Mouse (Mus musculus): ENCODE data around the gene Wars. TPM values are rescaled to one million over a fixed set of nuclear protein-coding genes. Genes with fewer than 3 reads are reported as not detected.
"Not testable (repeated sequence)": the region's sequence is repeated elsewhere in the genome, so short reads cannot be mapped to it uniquely, and the experiment has no call there.

The Wars gene
- polyA plus RNA-seq, 1 experiment from 2014 or later = 113 TPM

DNA sequence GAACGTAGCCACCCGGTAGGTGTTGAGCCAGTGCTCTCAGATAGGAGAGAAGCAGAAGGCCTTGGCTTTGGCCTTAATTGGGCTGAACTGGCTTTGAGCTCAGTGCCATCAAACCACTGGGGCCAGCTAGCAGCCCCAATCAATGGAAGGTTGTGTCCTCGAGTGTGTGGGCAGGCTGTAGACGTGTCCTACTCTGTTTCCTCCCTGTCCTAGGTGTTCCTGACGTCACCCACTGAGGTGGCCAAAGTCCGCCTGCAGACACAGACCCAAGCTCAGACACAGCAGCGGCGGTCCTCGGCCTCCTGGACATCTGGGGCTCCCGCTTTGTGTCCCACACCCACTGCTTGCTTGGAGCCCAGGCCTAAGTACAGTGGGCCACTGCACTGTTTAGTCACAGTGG lies 38.9 kb downstream of the Wars start:
- no peak for ATAC-seq
- no peaks in the 10 kb centered on the region for H3K36me3 ChIP-seq (ENCODE audit: control insufficient read depth, insufficient read depth)
- no peak overlapping the region for H3K9ac ChIP-seq (replicated peaks; ENCODE audit: low read depth, low read length)
- no peaks in the 10 kb centered on the region for H3K4me1 ChIP-seq (replicated peaks; ENCODE audit: control insufficient read depth, insufficient read depth, low read length)
- no peaks in the 10 kb centered on the region for H3K9me3 ChIP-seq (ENCODE audit: control insufficient read depth, low read length)
- H3K4me2 ChIP-seq (ENCODE audit: low read length) = no peak overlapping the region
- H3K4me3 ChIP-seq (replicated peaks; ENCODE audit: low read length) = no peak overlapping the region
- no peaks in the 10 kb centered on the region for H3K27me3 ChIP-seq (replicated peaks; ENCODE audit: control insufficient read depth, insufficient read depth, low read length)
- WGBS = 88% methylated on average over 10 of the region's 10 CpGs
- H3K27ac ChIP-seq (ENCODE audit: low read length) = no peak overlapping the region

DNA sequence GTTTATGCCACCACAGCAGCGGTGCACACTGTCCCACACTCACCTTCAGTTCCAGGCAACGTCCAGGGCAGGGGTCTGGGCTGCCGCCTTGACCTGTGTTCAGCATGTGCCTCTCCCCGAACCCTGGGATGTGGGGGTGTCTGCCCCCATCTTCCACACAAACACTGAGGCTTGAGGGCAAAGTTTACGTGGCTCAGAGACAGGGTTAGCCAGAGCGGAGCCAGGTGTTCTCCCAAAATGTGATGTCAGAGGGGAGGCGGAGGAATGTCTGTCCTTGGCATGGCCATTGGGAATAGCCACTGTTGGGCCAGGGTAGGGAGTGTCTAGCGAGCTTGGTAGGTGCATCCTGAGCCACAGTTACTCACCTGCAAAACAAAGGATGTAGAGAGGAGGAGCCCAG lies 41.2 kb downstream of the Wars start:
- Histone ChIP-seq H3K36me3 (ENCODE audit: control insufficient read depth, insufficient read depth) (no peaks in the 10 kb centered on the region), H3K9ac (replicated peaks; ENCODE audit: low read depth, low read length) (no peak overlapping the region), H3K27ac (ENCODE audit: low read length) (no peak overlapping the region), H3K27me3 (replicated peaks; ENCODE audit: control insufficient read depth, insufficient read depth, low read length) (no peaks in the 10 kb centered on the region), H3K4me1 (replicated peaks; ENCODE audit: control insufficient read depth, insufficient read depth, low read length) (no peaks in the 10 kb centered on the region), H3K9me3 (ENCODE audit: control insufficient read depth, low read length) (no peaks in the 10 kb centered on the region), H3K4me3 (replicated peaks; ENCODE audit: low read length) (no peak overlapping the region), H3K4me2 (ENCODE audit: low read length) (no peak overlapping the region)
- WGBS = 89% methylated on average over 8 of the region's 8 CpGs
- ATAC-seq = no peak

DNA sequence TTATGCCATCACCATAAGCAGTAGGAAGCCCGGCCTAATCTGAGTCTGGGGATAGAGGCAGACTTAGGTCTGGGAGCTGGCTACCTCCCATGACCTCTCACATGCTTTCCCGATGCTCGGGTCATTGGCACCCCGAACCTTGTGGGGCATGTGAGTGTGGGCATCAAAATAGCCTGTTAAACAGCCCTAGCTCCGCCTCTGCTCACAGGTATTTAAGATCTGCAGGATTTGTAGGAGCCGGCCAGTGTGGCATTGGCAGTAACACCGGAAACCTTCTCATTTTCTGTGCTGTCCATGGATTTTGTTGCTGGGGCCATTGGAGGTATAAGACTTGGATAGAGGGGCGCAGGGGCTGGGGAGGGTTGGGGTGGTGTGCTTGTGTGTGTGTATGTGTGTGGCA lies 43.1 kb downstream of the Wars start:
- no peaks in the 10 kb centered on the region for H3K9me3 ChIP-seq (ENCODE audit: control insufficient read depth, low read length)
- H3K9ac ChIP-seq (replicated peaks; ENCODE audit: low read depth, low read length) = no peak overlapping the region
- H3K27me3 ChIP-seq (replicated peaks; ENCODE audit: control insufficient read depth, insufficient read depth, low read length) = no peaks in the 10 kb centered on the region
- H3K4me1 ChIP-seq (replicated peaks; ENCODE audit: control insufficient read depth, insufficient read depth, low read length) = no peaks in the 10 kb centered on the region
- H3K36me3 ChIP-seq (ENCODE audit: control insufficient read depth, insufficient read depth) = no peaks in the 10 kb centered on the region
- WGBS = 91% methylated on average over 8 of the region's 8 CpGs
- no peak for ATAC-seq
- no peak overlapping the region for H3K4me3 ChIP-seq (replicated peaks; ENCODE audit: low read length)
- no peak overlapping the region for H3K27ac ChIP-seq (ENCODE audit: low read length)
- H3K4me2 ChIP-seq (ENCODE audit: low read length) = no peak overlapping the region

DNA sequence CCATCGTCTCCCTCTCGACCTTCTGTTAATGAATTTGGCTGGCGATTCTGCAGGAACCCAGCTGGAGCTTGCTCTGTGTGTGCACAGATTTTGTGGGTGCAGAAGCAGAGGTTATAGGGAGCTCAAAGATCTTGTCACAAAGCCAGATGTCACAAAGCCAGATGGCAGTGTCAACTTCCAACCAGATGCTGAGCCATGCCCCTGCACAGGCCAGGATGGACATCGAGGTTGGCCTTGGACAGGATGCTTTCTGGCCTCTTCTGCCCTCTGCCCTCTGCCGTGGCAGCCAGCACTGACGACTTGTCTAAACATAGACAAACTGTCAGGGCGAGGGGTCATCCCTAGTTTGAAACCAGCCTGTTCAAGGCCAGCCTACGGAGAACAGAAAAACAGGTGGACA lies 43.8 kb downstream of the Wars start:
- Histone ChIP-seq H3K9me3 (ENCODE audit: control insufficient read depth, low read length) (no peaks in the 10 kb centered on the region), H3K36me3 (ENCODE audit: control insufficient read depth, insufficient read depth) (peaks cover under 1% of the 10 kb centered on the region; the same call in 1 of the 2 replicates), H3K4me2 (ENCODE audit: low read length) (no peak overlapping the region), H3K4me3 (replicated peaks; ENCODE audit: low read length) (no peak overlapping the region), H3K27ac (ENCODE audit: low read length) (no peak overlapping the region), H3K27me3 (replicated peaks; ENCODE audit: control insufficient read depth, insufficient read depth, low read length) (no peaks in the 10 kb centered on the region), H3K4me1 (replicated peaks; ENCODE audit: control insufficient read depth, insufficient read depth, low read length) (no peaks in the 10 kb centered on the region), H3K9ac (replicated peaks; ENCODE audit: low read depth, low read length) (no peak overlapping the region)
- 72% methylated on average over 8 of the region's 8 CpGs for WGBS
- no peak for ATAC-seq

DNA sequence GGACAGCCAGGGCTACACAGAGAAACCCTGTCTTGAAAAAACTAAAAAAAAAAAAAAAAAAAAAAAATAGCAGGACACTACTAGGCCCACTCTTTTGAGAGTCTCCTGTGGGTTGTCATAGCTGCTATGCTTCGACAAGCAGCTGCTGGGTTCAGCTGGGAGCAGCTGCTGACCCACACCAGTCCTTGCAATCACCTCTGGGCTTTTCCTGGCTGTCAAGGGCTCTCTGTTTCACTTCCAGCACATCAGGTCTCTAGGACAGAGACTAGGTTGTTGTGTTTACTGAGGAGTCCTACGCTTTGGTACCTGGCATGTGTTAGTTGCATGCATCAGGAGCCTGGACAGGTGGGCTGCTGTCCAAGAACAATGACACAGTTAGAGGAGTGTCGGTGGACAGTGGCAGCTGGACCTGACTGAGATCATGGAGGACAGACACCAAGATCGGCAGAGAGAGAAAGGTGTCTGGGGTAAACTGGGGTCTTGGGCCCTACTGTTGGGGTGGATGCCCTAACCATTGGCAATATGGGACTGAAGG lies 44.4 kb downstream of the Wars start:
- Histone ChIP-seq H3K36me3 (ENCODE audit: control insufficient read depth, insufficient read depth) (peaks cover 6% of the 10 kb centered on the region; the same call in 1 of the 2 replicates), H3K27me3 (replicated peaks; ENCODE audit: control insufficient read depth, insufficient read depth, low read length) (no peaks in the 10 kb centered on the region), H3K4me2 (ENCODE audit: low read length) (no peak overlapping the region), H3K9ac (replicated peaks; ENCODE audit: low read depth, low read length) (no peak overlapping the region), H3K27ac (ENCODE audit: low read length) (no peak overlapping the region), H3K4me1 (replicated peaks; ENCODE audit: control insufficient read depth, insufficient read depth, low read length) (no peaks in the 10 kb centered on the region), H3K9me3 (ENCODE audit: control insufficient read depth, low read length) (no peaks in the 10 kb centered on the region), H3K4me3 (replicated peaks; ENCODE audit: low read length) (no peak overlapping the region)
- 78% methylated on average over 4 of the region's 4 CpGs for WGBS
- no peak for ATAC-seq

DNA sequence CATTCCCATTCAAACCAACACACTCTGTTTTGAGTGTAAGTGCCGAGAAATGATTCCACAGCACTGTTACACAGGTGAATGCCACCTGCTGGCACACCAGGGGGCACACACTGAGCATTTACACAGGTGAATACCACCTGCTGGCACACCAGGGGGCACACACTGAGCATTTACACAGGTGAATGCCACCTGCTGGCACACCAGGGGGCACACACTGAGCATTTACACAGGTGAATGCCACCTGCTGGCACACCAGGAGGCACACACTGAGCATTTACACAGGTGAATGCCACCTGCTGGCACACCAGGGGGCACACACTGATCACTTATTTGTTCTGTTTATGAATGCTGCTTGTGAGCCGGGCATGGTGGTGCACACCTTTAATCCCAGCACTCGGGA lies 45.9 kb downstream of the Wars start:
- H3K36me3 ChIP-seq (ENCODE audit: control insufficient read depth, insufficient read depth) = not testable (repeated sequence)

DNA sequence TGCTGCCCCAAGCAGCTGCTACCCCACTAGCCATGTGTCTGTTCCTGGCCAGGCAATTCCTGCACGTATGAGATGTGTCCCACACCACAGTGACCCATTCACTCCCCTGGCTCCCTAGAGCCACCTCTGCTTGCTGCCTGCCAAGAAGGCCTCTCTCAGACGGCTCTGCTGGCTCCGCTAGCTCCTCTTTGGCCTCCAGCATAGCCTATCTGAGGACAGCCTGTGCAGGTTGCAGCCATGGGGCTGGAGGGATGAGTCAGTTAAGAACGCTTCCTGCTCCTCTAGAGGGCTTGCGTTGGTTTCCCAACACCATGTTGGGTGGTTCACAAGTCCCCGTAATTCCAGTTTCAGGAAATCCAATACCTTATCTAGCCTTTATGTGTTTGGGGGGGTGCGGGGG lies 51.3 kb downstream of the Wars start:
- Histone ChIP-seq H3K27ac (ENCODE audit: low read length) (no peak overlapping the region), H3K27me3 (replicated peaks; ENCODE audit: control insufficient read depth, insufficient read depth, low read length) (no peaks in the 10 kb centered on the region), H3K4me1 (replicated peaks; ENCODE audit: control insufficient read depth, insufficient read depth, low read length) (peaks cover 21% of the 10 kb centered on the region), H3K4me3 (replicated peaks; ENCODE audit: low read length) (no peak overlapping the region), H3K9ac (replicated peaks; ENCODE audit: low read depth, low read length) (no peak overlapping the region), H3K4me2 (ENCODE audit: low read length) (no peak overlapping the region), H3K9me3 (ENCODE audit: control insufficient read depth, low read length) (no peaks in the 10 kb centered on the region), H3K36me3 (ENCODE audit: control insufficient read depth, insufficient read depth) (peaks cover 16% of the 10 kb centered on the region)
- WGBS = 93% methylated on average over 7 of the region's 7 CpGs
- no peak for ATAC-seq

More for the DNA sequence above, 45.9 kb downstream of the Wars start:
- 96% methylated on average over 3 of the region's 3 CpGs for whole genome bisulfite sequencing
- H3K4me2 ChIP-seq (ENCODE audit: low read length); H3K4me3 ChIP-seq (replicated peaks; ENCODE audit: low read length); ATAC-seq; H3K4me1 ChIP-seq (replicated peaks; ENCODE audit: control insufficient read depth, insufficient read depth, low read length); H3K27me3 ChIP-seq (replicated peaks; ENCODE audit: control insufficient read depth, insufficient read depth, low read length); H3K9ac ChIP-seq (replicated peaks; ENCODE audit: low read depth, low read length); H3K27ac ChIP-seq (ENCODE audit: low read length); H3K9me3 ChIP-seq (ENCODE audit: control insufficient read depth, low read length): not testable (repeated sequence)

DNA sequence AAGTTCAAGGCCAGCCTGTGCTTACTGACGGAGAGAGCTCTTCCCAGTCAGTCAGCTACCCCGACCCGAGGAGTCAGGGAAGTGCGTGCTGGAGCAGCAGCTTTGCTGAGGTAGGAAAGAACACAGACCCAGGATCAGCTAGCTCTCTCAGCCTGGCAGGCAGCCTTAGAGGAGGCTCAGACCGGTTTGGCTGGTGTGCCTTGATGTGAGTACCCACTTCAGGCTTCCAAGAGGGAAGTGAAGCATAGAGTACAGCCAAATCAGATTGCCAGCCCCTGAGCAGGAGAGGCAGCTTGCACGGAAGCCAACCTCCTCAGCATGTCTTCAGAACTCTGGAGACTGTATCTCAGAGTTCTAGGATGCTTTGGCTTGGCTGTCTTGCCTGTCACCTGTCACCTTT lies 52.8 kb downstream of the Wars start:
- WGBS = 83% methylated on average over 6 of the region's 6 CpGs
- ATAC-seq = no peak
- Histone ChIP-seq H3K36me3 (ENCODE audit: control insufficient read depth, insufficient read depth) (peaks cover 16% of the 10 kb centered on the region), H3K4me1 (replicated peaks; ENCODE audit: control insufficient read depth, insufficient read depth, low read length) (peaks cover 34% of the 10 kb centered on the region), H3K4me3 (replicated peaks; ENCODE audit: low read length) (no peak overlapping the region), H3K9ac (replicated peaks; ENCODE audit: low read depth, low read length) (no peak overlapping the region), H3K4me2 (ENCODE audit: low read length) (no peak overlapping the region), H3K9me3 (ENCODE audit: control insufficient read depth, low read length) (no peaks in the 10 kb centered on the region), H3K27ac (ENCODE audit: low read length) (peak overlapping the region; percentile 33; the same call in 1 of the 2 replicates), H3K27me3 (replicated peaks; ENCODE audit: control insufficient read depth, insufficient read depth, low read length) (no peaks in the 10 kb centered on the region)

DNA sequence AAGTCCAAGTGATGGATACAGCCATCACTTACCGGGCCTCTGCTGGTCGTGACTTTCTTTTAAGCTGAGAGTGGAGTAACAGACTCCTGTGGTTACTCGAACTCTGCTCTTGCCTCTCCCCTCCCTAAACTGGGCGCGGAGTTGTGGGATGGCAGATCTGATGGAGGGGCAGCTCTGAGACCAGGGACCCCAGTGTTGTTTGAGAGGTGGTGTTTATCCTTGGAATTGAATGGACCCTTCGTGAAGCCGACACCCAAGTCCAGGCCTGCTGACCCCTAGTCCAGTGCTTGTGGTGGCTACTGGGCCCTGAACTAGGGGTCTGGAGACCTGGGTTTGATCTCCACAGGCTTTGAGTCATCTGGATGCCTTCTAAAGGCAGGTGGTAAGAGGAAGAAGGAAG lies 57.3 kb downstream of the Wars start:
- Histone ChIP-seq H3K36me3 (ENCODE audit: control insufficient read depth, insufficient read depth) (0 out of 2 replicates have a peak, but pooled peaks cover 3% of the 10 kb centered on the region), H3K27ac (ENCODE audit: low read length) (no peak overlapping the region), H3K4me1 (replicated peaks; ENCODE audit: control insufficient read depth, insufficient read depth, low read length) (peaks cover 49% of the 10 kb centered on the region), H3K9me3 (ENCODE audit: control insufficient read depth, low read length) (no peaks in the 10 kb centered on the region), H3K27me3 (replicated peaks; ENCODE audit: control insufficient read depth, insufficient read depth, low read length) (no peaks in the 10 kb centered on the region), H3K9ac (replicated peaks; ENCODE audit: low read depth, low read length) (peak overlapping the region; percentile 83), H3K4me3 (replicated peaks; ENCODE audit: low read length) (peak overlapping the region; percentile 93), H3K4me2 (ENCODE audit: low read length) (peak overlapping the region; percentile 71)
- ATAC-seq = no peak
- WGBS = 57% methylated on average over 7 of the region's 7 CpGs

DNA sequence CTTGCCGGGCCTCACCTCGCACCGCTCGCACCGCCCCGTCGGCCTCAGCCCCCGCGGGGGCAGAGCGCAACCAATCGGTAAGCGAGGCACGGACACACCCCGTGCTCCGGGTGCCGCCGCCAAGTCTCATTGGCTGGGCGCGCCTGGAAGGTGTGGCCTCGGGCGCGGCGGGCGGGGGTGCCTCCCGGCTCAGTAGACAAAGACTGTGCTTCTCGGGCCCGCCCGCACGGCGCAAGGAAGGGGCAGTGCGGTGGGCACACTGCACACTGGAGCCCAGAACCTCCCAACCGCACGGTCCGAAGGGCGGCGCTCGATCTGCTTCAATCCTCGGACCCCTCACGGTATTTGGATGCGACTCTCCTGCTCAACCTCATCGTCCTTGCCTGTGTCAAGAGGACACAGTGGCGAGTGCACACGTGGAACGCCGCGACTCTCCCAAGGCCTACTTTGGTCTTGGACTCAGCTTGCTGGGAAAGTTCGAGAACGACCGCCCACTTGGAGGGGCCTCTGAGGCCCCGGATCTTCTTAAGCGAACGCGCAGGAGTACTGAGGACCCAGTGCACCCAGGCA lies 58.0 kb downstream of the Wars start, which contains the start of the genes Slc25a29 and Slc25a47:
Gene Slc25a29 (minus strand): TSS at position 44 of the 570 bp plus-strand sequence.
Gene Slc25a47 (plus strand): TSS at position 207 of the 570 bp plus-strand sequence.
- peak within 1 kb of the TSS; percentile 84 for H3K9ac ChIP-seq (replicated peaks; ENCODE audit: low read depth, low read length)
- H3K4me3 ChIP-seq (replicated peaks; ENCODE audit: low read length) = peak within 1 kb of the TSS; percentile 93
- H3K36me3 ChIP-seq (ENCODE audit: control insufficient read depth, insufficient read depth) = no peaks in the 10 kb centered on the region
- H3K27me3 ChIP-seq (replicated peaks; ENCODE audit: control insufficient read depth, insufficient read depth, low read length) = no peaks in the 10 kb centered on the region
- H3K4me2 ChIP-seq (ENCODE audit: low read length) = peak within 1 kb of the TSS; percentile 88
- H3K4me1 ChIP-seq (replicated peaks; ENCODE audit: control insufficient read depth, insufficient read depth, low read length) = peaks cover 46% of the 10 kb centered on the region
- peak; percentile 99 for ATAC-seq
- H3K9me3 ChIP-seq (ENCODE audit: control insufficient read depth, low read length) = no peaks in the 10 kb centered on the region
- H3K27ac ChIP-seq (ENCODE audit: low read length) = peak within 1 kb of the TSS; percentile 83
- WGBS = under 1% methylated on average over 50 of the region's 53 CpGs
